Mouse (Mus musculus) bone marrow macrophage, adult 2 months (primary cell): ENCODE measurements around the gene Rexo1. TPM values are rescaled to one million over a fixed set of nuclear protein-coding genes. Genes with fewer than 3 reads are reported as not detected.
A peak's percentile ranks its signal among the peaks of the same experiment; 100 is the strongest.
"Not testable (repeated sequence)": the region's sequence is repeated elsewhere in the genome, so short reads cannot be mapped to it uniquely, and the experiment has no call there.

Source experiments
- H3K27ac ChIP-seq: 2 replicates; pipeline ENCODE4 v1.5.1; 2012; ENCODE audit warnings: low read depth, low read length; ENCODE audit not compliant: insufficient read depth
- H3K4me1 ChIP-seq: 2 replicates; pipeline ENCODE4 v1.6.1; 2012; ENCODE audit warnings: low read length; ENCODE audit not compliant: control insufficient read depth, insufficient read depth
- H3K4me3 ChIP-seq: 2 replicates; pipeline ENCODE4 v1.5.1; 2012; ENCODE audit warnings: mild to moderate bottlenecking, low read length, moderate library complexity; ENCODE audit not compliant: insufficient read depth
- CTCF ChIP-seq: IDR thresholded peaks from 2 replicates; pipeline ENCODE4 v1.5.1; 2012; ENCODE audit warnings: low read depth, mild to moderate bottlenecking, low read length, moderate library complexity
- POLR2A ChIP-seq: IDR thresholded peaks from 2 replicates; pipeline ENCODE4 v1.6.1; 2012; ENCODE audit warnings: mild to moderate bottlenecking, low read depth, low read length, borderline replicate concordance
- polyA plus RNA-seq: library from polyadenylated mRNA; stranded (reverse); fragments of >200 nt; gene quantifications from 2 replicates; pipeline ENCODE4 v1.2.4, GENCODE M21; 2012; ENCODE audit not compliant: missing spikeins, insufficient read depth, insufficient read length

Rexo1 gene
- polyA plus RNA-seq = 28.9 and 29.8 TPM in 2 replicates

- peak; percentile 28; the same call in 1 of the 2 replicates for TF ChIP-seq POLR2A
- TF ChIP-seq CTCF = peak; percentile 79
- Histone ChIP-seq H3K27ac (peak within 1 kb of the TSS; percentile 86), H3K4me3 (peak within 1 kb of the TSS; percentile 100), H3K4me1 (peaks cover 28% of the 10 kb centered on the region)
Measured at GRCm38 (mm10) chr10:80561116-80561944, at the start of gene Rexo1. TSS of gene Rexo1 (minus strand) at chr10:80561560.

DNA sequence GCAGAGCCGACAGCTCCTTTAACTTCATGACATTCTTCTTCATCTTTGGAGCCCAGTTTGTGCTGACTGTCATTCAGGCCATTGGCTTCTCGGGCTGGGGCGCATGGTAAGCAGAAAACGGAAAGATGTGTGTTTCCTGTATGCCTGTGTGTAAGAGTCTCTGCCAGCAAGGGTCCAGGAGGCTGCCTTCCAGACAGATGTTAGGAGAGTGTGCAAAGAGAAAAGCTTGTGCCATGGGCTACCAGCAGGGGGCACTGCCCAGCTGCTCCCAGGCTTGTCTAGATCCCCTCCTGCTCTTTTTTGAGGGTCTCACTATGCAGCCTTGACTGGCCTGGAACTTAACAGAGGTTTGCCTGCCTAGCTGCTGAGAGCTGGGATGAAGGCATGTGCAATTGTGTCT lies 49.7 kb upstream of the Rexo1 start:
- Histone ChIP-seq H3K27ac (no peak overlapping the region), H3K4me3 (no peak overlapping the region), H3K4me1 (peaks cover 11% of the 10 kb centered on the region)
- TF ChIP-seq CTCF = peak; percentile 97
- TF ChIP-seq POLR2A = no peak

- Histone ChIP-seq H3K4me3 (no peak overlapping the region), H3K27ac (no peak overlapping the region), H3K4me1 (peaks cover 11% of the 10 kb centered on the region)
- TF ChIP-seq POLR2A (no peak), CTCF (no peak)
Measured at GRCm38 (mm10) chr10:80610116-80610785, 48.9 kb upstream of the Rexo1 start.

GRCm38 (mm10) chr10:80609269-80609924 lies 48.0 kb upstream of the Rexo1 start:
- Histone ChIP-seq H3K4me1 (peaks cover 14% of the 10 kb centered on the region), H3K27ac (no peak overlapping the region), H3K4me3 (no peak overlapping the region)
- no peak for TF ChIP-seq CTCF
- no peak for TF ChIP-seq POLR2A

DNA sequence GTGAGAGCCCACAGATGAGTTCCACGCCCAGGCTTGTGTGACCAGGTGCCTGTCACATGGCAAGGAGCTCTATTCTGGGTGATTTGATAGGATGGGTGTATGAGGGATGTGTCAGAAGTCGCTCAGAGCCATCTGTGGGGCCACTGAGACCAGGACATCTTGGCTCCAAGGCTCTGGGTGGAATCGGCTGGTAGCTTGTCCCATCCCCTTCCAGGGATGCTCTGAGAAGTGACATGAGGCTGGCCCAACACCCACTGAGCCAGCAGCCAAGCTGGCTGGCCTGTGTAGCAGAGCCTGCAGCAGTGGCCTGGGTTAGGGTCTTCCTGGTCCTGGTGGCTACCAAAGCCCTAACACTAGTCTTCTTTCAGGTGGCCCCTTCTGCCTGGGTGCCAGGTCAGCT lies 47.1 kb upstream of the Rexo1 start:
- Histone ChIP-seq H3K27ac (no peak overlapping the region), H3K4me1 (peaks cover 20% of the 10 kb centered on the region), H3K4me3 (no peak overlapping the region)
- TF ChIP-seq POLR2A = no peak
- no peak for TF ChIP-seq CTCF

DNA sequence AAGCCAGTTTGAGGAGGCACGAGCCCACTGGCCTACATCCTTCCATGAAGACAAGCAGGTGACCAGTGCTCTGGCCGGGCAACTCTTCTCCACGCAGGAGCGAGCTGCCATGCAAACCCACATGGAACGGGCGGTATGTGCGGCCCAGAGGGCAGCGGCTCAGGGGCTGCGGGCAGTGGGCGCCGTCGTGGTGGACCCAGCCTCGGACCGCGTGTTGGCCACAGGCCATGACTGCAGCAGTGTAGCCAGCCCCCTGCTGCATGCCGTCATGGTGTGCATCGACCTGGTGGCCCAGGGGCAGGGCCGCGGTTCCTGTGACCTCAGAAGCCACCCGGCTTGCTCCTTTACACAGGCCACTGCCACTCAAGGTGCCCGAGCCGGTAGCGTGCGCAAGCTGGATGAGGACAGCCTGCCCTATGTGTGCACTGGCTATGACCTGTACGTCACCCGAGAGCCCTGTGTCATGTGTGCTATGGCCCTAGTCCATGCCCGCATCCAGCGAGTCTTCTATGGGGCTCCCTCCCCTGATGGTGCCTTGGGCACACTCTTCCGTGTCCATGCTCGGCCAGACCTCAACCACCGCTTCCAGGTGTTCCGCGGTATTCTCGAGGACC lies 45.5 kb upstream of the Rexo1 start:
- TF ChIP-seq CTCF (no peak), POLR2A (no peak)
- Histone ChIP-seq H3K4me3 (no peak overlapping the region), H3K4me1 (peaks cover 21% of the 10 kb centered on the region), H3K27ac (no peak overlapping the region)

GRCm38 (mm10) chr10:80606306-80606705 lies 44.9 kb upstream of the Rexo1 start:
- H3K4me1 ChIP-seq = peaks cover 17% of the 10 kb centered on the region

DNA sequence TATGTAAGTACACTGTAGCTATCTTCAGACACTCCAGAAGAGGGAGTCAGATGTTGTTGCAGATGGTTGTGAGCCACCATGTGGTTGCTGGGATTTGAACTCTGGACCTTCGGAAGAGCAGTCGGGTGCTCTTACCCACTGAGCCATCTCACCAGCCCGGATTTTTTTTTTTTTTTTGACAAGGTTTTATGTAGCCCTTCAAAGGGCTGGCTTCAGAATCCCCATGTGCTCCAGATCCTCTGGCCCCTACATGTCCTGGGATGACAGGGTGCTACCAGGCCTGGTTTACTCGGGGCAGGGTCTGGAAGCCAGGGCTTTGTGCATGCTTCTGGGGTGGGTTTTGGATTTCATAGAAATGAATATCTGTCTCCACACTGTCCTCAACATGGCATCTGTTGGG lies 44.4 kb upstream of the Rexo1 start, which contains the start of gene Gm49322:
TSS of gene Gm49322 (plus strand) at position 301 of the 400 bp plus-strand sequence.
- peaks cover 14% of the 10 kb centered on the region for H3K4me1 ChIP-seq
- H3K27ac ChIP-seq, H3K4me3 ChIP-seq: not testable (repeated sequence)

More at GRCm38 (mm10) chr10:80606306-80606705, 44.9 kb upstream of the Rexo1 start:
- no peak overlapping the region for H3K27ac ChIP-seq
- TF ChIP-seq POLR2A (no peak), CTCF (no peak)
- H3K4me3 ChIP-seq = no peak overlapping the region

DNA sequence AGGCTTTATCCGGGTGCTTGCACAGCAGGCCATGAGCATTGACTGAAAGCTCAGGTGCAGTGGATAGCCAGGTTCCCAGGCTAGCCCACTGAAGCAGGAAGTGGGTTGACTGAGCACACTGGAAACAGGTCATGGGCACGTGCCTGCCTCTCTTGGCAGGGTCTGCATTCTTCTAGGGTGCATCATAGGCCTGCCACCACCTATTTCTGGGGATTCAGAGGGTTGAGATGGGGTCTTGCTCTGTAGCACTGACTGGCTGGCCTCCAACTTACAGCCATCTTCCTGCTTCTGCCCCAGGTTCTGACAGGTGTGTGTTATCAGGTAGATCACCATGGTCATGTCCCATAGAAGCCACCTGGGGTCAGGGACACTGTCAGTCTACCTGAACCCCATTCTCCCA lies 43.6 kb upstream of the Rexo1 start:
- Histone ChIP-seq H3K4me3 (no peak overlapping the region), H3K27ac (no peak overlapping the region), H3K4me1 (peaks cover 14% of the 10 kb centered on the region)
- TF ChIP-seq CTCF = no peak
- no peak for TF ChIP-seq POLR2A
